Mouse (Mus musculus): ENCODE results near the gene Dok4. TPM values are rescaled to one million over a fixed set of nuclear protein-coding genes. Genes with fewer than 3 reads are reported as not detected.

Dok4 gene
- total RNA-seq, 1 experiment from 2014 or later: 0.30 TPM

GRCm38 (mm10) chr8:94900617-94901016, 24.5 kb upstream of the Dok4 start:
- no peak for ATAC-seq (replicated peaks in 1 of 2; ENCODE audit: insufficient read depth in 1 of 2, low FRiP score in 2 of 2, low TSS enrichment in 1 of 2, low read depth in 1 of 2, poor library complexity in 2 of 2, severe bottlenecking in 2 of 2)

- ATAC-seq (replicated peaks in 1 of 2; ENCODE audit: insufficient read depth in 1 of 2, low FRiP score in 2 of 2, low TSS enrichment in 1 of 2, low read depth in 1 of 2, poor library complexity in 2 of 2, severe bottlenecking in 2 of 2): peak; percentile 37 to 70; a peak in 2 of 4 replicates
Observed at GRCm38 (mm10) chr8:94899262-94899661, 23.1 kb upstream of the Dok4 start.

GRCm38 (mm10) chr8:94892917-94893316, 16.8 kb upstream of the Dok4 start:
- no peak for ATAC-seq (replicated peaks in 1 of 2; ENCODE audit: insufficient read depth in 1 of 2, low FRiP score in 2 of 2, low TSS enrichment in 1 of 2, low read depth in 1 of 2, poor library complexity in 2 of 2, severe bottlenecking in 2 of 2)

DNA sequence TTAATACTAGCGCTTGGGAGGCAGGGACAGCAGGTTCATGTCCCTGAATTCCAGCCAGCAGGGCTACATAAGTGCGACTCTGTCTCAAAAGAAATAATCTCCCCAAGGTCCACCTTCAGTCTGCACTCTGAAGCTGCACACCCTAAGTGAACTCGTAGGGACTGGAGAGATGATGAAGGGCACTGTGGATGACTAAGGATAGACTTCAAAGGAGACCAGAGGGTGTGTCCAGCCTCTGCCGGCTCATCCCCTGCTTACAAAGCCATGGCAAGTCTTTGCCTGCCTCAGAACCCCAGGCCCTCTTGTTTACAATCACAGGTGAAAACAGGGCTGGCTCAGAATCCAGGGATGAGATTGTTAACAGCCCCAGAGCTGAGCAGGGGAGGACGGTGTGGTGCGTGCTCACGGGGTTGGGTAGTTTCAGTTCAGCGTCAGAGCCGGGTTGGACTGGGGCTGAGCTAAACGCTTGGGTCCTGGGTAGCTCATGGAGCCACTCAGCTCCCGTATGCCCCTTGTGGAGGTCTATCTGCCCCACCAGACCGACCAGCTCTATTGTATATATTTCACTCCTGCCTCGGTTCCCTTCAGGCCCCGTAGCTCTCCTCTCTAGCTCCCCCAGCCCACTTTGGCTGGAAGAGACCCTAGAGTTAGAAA, 12.4 kb upstream of the Dok4 start:
- peak; percentile 49 to 84 for ATAC-seq (replicated peaks in 1 of 2; ENCODE audit: insufficient read depth in 1 of 2, low FRiP score in 2 of 2, low TSS enrichment in 1 of 2, low read depth in 1 of 2, poor library complexity in 2 of 2, severe bottlenecking in 2 of 2)

GRCm38 (mm10) chr8:94880742-94881141, 4.6 kb upstream of the Dok4 start:
- no peak for ATAC-seq (replicated peaks in 1 of 2; ENCODE audit: insufficient read depth in 1 of 2, low FRiP score in 2 of 2, low TSS enrichment in 1 of 2, low read depth in 1 of 2, poor library complexity in 2 of 2, severe bottlenecking in 2 of 2)

DNA sequence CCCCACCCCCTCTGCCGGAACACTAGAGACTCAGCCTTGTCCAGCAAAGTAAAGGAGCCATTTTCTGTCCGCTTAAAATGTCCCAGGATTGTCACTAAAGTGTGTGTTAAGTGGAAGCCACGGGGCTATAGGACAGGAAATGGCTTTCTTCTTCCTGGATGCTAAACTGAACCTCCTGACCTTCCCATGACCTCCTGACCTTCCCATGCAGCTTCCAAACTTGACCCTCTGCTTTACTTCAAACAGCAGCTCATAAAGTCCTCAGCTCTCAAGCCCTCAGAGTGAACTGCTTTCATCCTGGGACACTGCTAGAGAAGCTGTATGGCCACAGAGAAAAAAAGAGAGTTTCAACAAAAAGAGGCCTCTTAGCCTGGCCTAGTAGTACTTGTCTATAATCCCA, 690 bp upstream of the Dok4 start:
- no peak for ATAC-seq (replicated peaks in 1 of 2; ENCODE audit: insufficient read depth in 1 of 2, low FRiP score in 2 of 2, low TSS enrichment in 1 of 2, low read depth in 1 of 2, poor library complexity in 2 of 2, severe bottlenecking in 2 of 2)

- ATAC-seq (replicated peaks in 1 of 2; ENCODE audit: insufficient read depth in 1 of 2, low FRiP score in 2 of 2, low TSS enrichment in 1 of 2, low read depth in 1 of 2, poor library complexity in 2 of 2, severe bottlenecking in 2 of 2): no peak
Observed at GRCm38 (mm10) chr8:94875871-94876150, 319 bp downstream of the Dok4 start.

DNA sequence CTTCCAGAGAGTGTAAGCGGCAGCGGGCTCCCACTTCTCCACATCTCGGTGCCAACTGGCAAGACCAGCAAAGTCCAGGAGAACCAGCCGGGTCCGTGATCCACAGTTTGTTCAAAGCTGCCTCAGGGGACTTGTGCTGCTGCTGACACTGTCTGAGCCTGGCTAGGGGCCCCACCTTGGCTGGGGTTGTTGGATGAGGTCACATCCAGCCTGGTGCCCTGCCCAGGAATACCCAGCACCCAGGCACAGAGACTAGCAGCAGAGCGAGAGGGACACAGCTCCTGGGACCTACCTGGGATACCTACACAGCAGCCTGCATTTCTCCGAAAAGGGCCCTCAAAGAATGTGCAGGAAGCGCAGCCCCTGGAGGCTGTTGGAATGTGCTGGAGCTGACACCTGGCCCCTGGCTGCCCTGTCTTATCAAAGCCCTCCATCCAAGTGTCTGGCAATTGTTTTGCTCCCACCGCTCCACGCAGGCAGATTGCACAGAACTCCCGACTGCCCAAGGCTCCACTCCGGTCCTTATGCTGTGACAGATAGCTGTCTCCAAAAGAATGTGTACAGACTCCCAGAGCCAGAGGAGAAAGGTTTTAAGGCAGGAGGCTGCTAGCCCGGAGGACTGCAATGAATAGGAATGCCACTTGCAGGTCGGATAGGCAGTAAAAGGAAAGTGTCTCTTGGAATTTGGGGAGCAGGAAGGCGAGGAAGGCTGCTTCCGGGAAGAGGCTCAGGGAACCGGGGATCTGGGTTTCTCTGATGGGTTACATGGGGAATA, 847 bp downstream of the Dok4 start:
- no peak for ATAC-seq (replicated peaks in 1 of 2; ENCODE audit: insufficient read depth in 1 of 2, low FRiP score in 2 of 2, low TSS enrichment in 1 of 2, low read depth in 1 of 2, poor library complexity in 2 of 2, severe bottlenecking in 2 of 2)

GRCm38 (mm10) chr8:94874358-94874757, 1.8 kb downstream of the Dok4 start:
- ATAC-seq (replicated peaks in 1 of 2; ENCODE audit: insufficient read depth in 1 of 2, low FRiP score in 2 of 2, low TSS enrichment in 1 of 2, low read depth in 1 of 2, poor library complexity in 2 of 2, severe bottlenecking in 2 of 2): peak; percentile 40 to 44; a peak in 3 of 4 replicates

DNA sequence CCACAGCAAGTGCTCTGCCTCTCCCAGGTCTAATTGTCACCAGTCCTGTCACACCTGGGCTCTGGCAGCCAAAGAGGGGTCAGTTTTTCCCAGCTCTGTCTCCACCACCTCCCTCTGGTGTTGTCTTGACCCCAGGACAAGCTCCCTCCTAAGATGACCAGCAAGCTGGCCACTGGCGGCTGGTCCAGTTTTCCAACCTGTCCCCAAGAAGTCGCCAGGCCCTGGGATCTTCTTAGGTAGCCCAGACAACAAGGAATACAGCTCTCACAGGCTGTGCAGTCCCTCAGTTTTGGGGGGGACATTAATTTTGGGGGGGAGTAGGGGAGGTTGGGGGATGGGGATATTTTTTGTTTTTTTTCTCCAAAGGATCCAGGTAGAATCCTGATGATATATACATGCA, 3.6 kb downstream of the Dok4 start:
- ATAC-seq (replicated peaks in 1 of 2; ENCODE audit: insufficient read depth in 1 of 2, low FRiP score in 2 of 2, low TSS enrichment in 1 of 2, low read depth in 1 of 2, poor library complexity in 2 of 2, severe bottlenecking in 2 of 2): no peak

- no peak for ATAC-seq (replicated peaks in 1 of 2; ENCODE audit: insufficient read depth in 1 of 2, low FRiP score in 2 of 2, low TSS enrichment in 1 of 2, low read depth in 1 of 2, poor library complexity in 2 of 2, severe bottlenecking in 2 of 2)
Observed at GRCm38 (mm10) chr8:94872156-94872555, 4.0 kb downstream of the Dok4 start.

GRCm38 (mm10) chr8:94871108-94871894, 4.8 kb downstream of the Dok4 start:
- ATAC-seq (replicated peaks in 1 of 2; ENCODE audit: insufficient read depth in 1 of 2, low FRiP score in 2 of 2, low TSS enrichment in 1 of 2, low read depth in 1 of 2, poor library complexity in 2 of 2, severe bottlenecking in 2 of 2): no peak; a peak in 1 of 4 replicates

- ATAC-seq (replicated peaks in 1 of 2; ENCODE audit: insufficient read depth in 1 of 2, low FRiP score in 2 of 2, low TSS enrichment in 1 of 2, low read depth in 1 of 2, poor library complexity in 2 of 2, severe bottlenecking in 2 of 2): peak; percentile 42 to 55
Observed at GRCm38 (mm10) chr8:94870474-94871107, 5.5 kb downstream of the Dok4 start.

GRCm38 (mm10) chr8:94870003-94870402, 6.1 kb downstream of the Dok4 start:
- ATAC-seq (replicated peaks in 1 of 2; ENCODE audit: insufficient read depth in 1 of 2, low FRiP score in 2 of 2, low TSS enrichment in 1 of 2, low read depth in 1 of 2, poor library complexity in 2 of 2, severe bottlenecking in 2 of 2): no peak

DNA sequence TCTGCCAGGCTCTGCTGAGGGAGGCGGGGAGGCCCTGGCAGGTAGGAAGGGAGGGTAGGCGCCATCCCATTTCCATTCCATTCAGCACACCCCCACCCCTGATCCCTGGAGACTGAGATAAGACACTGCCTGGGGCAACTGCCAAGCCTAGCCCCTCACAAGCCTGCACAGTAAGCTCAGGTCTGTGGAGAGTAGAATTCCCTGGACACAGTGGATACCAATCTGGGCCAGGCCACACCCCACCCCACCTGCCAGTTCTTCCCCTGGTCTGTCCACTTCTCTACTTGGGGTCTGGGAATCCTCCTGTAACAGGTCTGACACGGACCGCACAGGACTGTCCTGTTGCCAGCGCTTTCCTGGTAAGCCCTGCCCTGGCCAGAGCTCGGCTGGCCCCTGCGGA, 7.0 kb downstream of the Dok4 start:
- no peak for ATAC-seq (replicated peaks in 1 of 2; ENCODE audit: insufficient read depth in 1 of 2, low FRiP score in 2 of 2, low TSS enrichment in 1 of 2, low read depth in 1 of 2, poor library complexity in 2 of 2, severe bottlenecking in 2 of 2)

DNA sequence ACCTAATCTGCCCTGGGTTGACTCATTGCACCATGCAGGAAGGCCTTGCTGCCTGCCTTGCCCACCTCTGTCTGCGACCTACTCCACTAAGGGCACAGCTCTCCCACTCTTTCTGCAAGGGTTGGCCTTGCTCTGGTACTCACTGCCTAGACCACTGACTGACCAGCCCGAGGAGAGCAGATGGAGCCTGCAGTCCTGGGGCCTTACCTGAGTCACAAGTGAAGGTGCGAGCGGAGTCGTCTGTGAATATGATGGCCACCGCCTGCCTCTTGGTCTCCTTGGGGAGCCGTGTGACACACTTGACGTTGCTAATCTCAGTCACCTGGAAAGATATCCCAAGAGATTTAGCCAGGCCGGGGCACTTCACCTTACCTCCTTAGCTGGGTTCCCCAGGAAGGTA, 9.2 kb downstream of the Dok4 start:
- ATAC-seq (replicated peaks in 1 of 2; ENCODE audit: insufficient read depth in 1 of 2, low FRiP score in 2 of 2, low TSS enrichment in 1 of 2, low read depth in 1 of 2, poor library complexity in 2 of 2, severe bottlenecking in 2 of 2): no peak

- ATAC-seq (replicated peaks in 1 of 2; ENCODE audit: insufficient read depth in 1 of 2, low FRiP score in 2 of 2, low TSS enrichment in 1 of 2, low read depth in 1 of 2, poor library complexity in 2 of 2, severe bottlenecking in 2 of 2): no peak
Observed at GRCm38 (mm10) chr8:94865292-94865691, 10.8 kb downstream of the Dok4 start.

Data from hematopoietic stem cell, adult 5-6 weeks (primary cell).